Mouse (Mus musculus) myocyte (in vitro differentiated cells): ENCODE measurements around the gene Ube2cbp. TPM values are rescaled to one million over a fixed set of nuclear protein-coding genes. Genes with fewer than 3 reads are reported as not detected.

Experiments used
- H3K27me3 ChIP-seq: one replicate; pipeline ENCODE4 v1.6.1; 2011; ENCODE audit not compliant: control insufficient read depth, insufficient read depth, insufficient read length
- H3K36me3 ChIP-seq: one replicate; pipeline ENCODE4 v1.6.1; 2011; ENCODE audit not compliant: control insufficient read depth, insufficient read depth
- H3K4me2 ChIP-seq: one replicate; pipeline ENCODE4 v1.6.1; 2011; ENCODE audit warnings: low read depth, control low read depth
- H3K4me3 ChIP-seq: one replicate; pipeline ENCODE4 v1.5.1; 2011; ENCODE audit warnings: mild to moderate bottlenecking, control low read depth, moderate library complexity
- H3K79me2 ChIP-seq: one replicate; pipeline ENCODE4 v1.6.1; 2011; ENCODE audit not compliant: control insufficient read depth, insufficient read depth
- H3ac ChIP-seq: one replicate; pipeline ENCODE4 v1.6.1; 2011; ENCODE audit not compliant: control insufficient read depth, insufficient read length
- CEBPB ChIP-seq: IDR thresholded peaks from 2 replicates; pipeline ENCODE4 v1.6.1; 2011; ENCODE audit warnings: mild to moderate bottlenecking, moderate library complexity; ENCODE audit not compliant: poor library complexity, insufficient read depth, severe bottlenecking
- E2F4 ChIP-seq: IDR thresholded peaks from one replicate; pipeline ENCODE4 v1.6.1; 2011; ENCODE audit warnings: mild to moderate bottlenecking, control low read depth, moderate library complexity; ENCODE audit not compliant: insufficient read depth
- MAX ChIP-seq: IDR thresholded peaks from one replicate; pipeline ENCODE4 v1.6.1; 2011; ENCODE audit warnings: low read depth, mild to moderate bottlenecking, control low read depth
- MYOD1 ChIP-seq, 3 experiments: IDR thresholded peaks; one replicate each; pipeline ENCODE4 v1.6.1; 2011; ENCODE audit warnings: control low read depth in 2 of 3, low read depth in 2 of 3, mild to moderate bottlenecking in 2 of 3, moderate library complexity in 1 of 3; ENCODE audit not compliant: insufficient read length in 2 of 3, control insufficient read depth in 1 of 3
- MYOG ChIP-seq, 3 experiments: IDR thresholded peaks; one replicate each; pipeline ENCODE4 v1.6.1; 2011; ENCODE audit warnings: control low read depth in 2 of 3, low read depth in 2 of 3, mild to moderate bottlenecking in 2 of 3; ENCODE audit not compliant: insufficient read length in 2 of 3, control insufficient read depth in 1 of 3, insufficient read depth in 1 of 3
- POLR2A ChIP-seq: IDR thresholded peaks from one replicate; pipeline ENCODE4 v1.6.1; 2011; ENCODE audit warnings: low read depth, mild to moderate bottlenecking, control low read depth, moderate library complexity; ENCODE audit not compliant: insufficient read length
- POLR2AphosphoS2 ChIP-seq: IDR thresholded peaks from one replicate; pipeline ENCODE4 v1.6.1; 2011; ENCODE audit warnings: low read depth, control low read depth; ENCODE audit not compliant: insufficient read length
- REST ChIP-seq: IDR thresholded peaks from one replicate; pipeline ENCODE4 v1.6.1; 2011; ENCODE audit warnings: mild to moderate bottlenecking, control low read depth, moderate library complexity; ENCODE audit not compliant: insufficient read depth, insufficient read length
- SRF ChIP-seq: IDR thresholded peaks from one replicate; pipeline ENCODE4 v1.6.1; 2011; ENCODE audit warnings: low read depth; ENCODE audit not compliant: control insufficient read depth, insufficient read length
- TCF12 ChIP-seq: IDR thresholded peaks from one replicate; pipeline ENCODE4 v1.6.1; 2011; ENCODE audit warnings: mild to moderate bottlenecking, control low read depth; ENCODE audit not compliant: poor library complexity, insufficient read depth, severe bottlenecking
- TCF3 ChIP-seq: IDR thresholded peaks from one replicate; pipeline ENCODE4 v1.6.1; 2011; ENCODE audit warnings: low read depth, control low read depth; ENCODE audit not compliant: insufficient read length
- USF1 ChIP-seq: IDR thresholded peaks from one replicate; pipeline ENCODE4 v1.6.1; 2011; ENCODE audit warnings: low read depth, mild to moderate bottlenecking, control low read depth, moderate library complexity
- polyA plus RNA-seq: library from polyadenylated mRNA; unstranded; fragments of >200 nt; fragmentation: generic; extraction: Trizol; gene quantifications from one replicate; pipeline ENCODE4 v1.2.1, GENCODE M21; 2012; ENCODE audit warnings: missing spikeins

Gene Ube2cbp
- polyA plus RNA-seq, 1 experiment = 4.4 TPM

DNA sequence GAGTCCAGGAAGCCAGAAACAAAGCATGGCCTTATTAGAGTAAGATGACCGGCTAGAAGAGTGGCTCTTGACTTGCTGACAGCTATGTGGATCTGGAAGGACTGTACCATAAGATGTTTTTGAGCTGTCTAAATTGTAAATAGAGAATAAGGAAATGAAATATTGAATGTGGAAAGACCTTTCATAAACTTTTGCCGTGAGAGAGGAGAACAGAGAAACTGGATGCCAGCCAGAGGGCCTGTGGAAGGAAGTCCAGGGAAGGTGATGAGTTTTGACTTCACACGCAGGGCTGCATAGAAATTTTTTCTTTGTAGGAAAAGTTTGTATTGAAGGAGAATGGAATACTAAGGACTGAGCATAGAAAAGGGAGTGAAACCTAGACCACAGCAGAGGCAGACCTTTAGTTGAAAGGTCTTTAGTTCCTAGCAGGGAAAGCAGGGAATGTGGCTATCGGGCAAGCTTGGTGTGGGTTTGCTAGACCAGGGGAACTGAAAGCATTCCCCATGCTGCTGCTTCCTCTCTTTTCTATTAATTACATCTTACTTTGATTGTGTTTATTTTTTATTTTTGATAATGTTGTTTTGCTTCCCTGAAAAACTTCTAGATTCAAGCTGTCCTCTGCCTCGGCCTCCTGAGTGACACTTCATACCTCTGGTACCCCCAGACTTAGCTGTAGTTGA lies 13.8 kb upstream of the Ube2cbp start:
- Histone ChIP-seq H3K27me3 (no peaks in the 10 kb centered on the region), H3K4me3 (no peak overlapping the region), H3K36me3 (no peaks in the 10 kb centered on the region), H3K79me2 (peaks cover 19% of the 10 kb centered on the region), H3ac (no peak overlapping the region), H3K4me2 (no peak overlapping the region)
- TF ChIP-seq TCF3 = no peak
- TF ChIP-seq MYOD1 (IDR thresholded peaks at IDR 0.05; ENCODE audit: control insufficient read depth in 1 of 3, insufficient read length in 2 of 3, low read depth in 2 of 3) = no peak

DNA sequence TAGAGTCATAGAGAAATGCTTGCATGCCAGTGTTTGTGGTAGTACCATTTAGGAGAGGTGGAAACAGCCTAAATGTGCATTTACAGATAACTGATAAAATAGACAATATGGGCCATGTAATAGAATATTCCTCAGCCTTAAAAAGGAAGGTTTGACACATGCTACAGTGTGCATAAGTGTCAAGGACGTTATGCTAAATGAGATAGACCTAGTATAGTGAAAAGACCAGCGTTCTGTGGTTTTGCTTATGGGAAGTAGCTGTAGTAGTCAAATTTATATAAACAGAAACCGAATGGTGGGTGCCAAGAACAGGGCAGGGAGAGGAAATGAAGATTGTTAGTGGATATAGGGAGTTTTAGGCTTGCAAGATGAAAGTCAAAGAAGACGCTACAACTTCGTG lies 12.0 kb upstream of the Ube2cbp start:
- H3K27me3 ChIP-seq = no peaks in the 10 kb centered on the region
- no peak for TF ChIP-seq TCF12
- TF ChIP-seq POLR2AphosphoS2 = no peak
- TF ChIP-seq POLR2A = no peak
- TF ChIP-seq SRF = no peak
- TF ChIP-seq MYOD1 (IDR thresholded peaks at IDR 0.05; ENCODE audit: control insufficient read depth in 1 of 3, insufficient read length in 2 of 3, low read depth in 2 of 3) = no peak
- no peak for TF ChIP-seq MYOG (IDR thresholded peaks at IDR 0.05; ENCODE audit: control insufficient read depth in 1 of 3, insufficient read depth in 1 of 3, insufficient read length in 2 of 3, low read depth in 2 of 3)

DNA sequence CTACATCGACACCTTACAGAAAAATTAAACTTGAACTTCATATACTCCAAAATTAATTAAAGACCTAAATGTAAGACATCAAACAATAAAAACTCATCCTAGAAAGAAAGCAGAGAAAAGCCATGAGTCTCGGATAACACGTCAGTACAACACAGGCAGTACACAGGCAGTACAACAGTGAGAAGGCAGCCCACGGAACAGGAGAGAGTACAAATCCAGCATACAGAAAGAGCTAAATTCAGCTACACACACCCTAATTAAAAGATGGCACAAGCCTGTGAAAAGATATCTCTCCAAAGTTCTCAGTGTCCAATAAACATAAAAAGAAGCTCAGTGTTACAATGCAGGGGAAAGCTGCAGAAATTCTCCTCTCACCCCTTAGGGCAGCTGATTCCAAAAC lies 11.2 kb upstream of the Ube2cbp start:
- H3ac ChIP-seq = no peak overlapping the region
- H3K36me3 ChIP-seq = no peaks in the 10 kb centered on the region
- no peaks in the 10 kb centered on the region for H3K27me3 ChIP-seq
- TF ChIP-seq REST = no peak
- no peak for TF ChIP-seq E2F4
- TF ChIP-seq USF1 = no peak
- no peak for TF ChIP-seq CEBPB
- no peak for TF ChIP-seq TCF12
- no peak for TF ChIP-seq MYOG (IDR thresholded peaks at IDR 0.05; ENCODE audit: control insufficient read depth in 1 of 3, insufficient read depth in 1 of 3, insufficient read length in 2 of 3, low read depth in 2 of 3)
- no peak for TF ChIP-seq POLR2AphosphoS2
- TF ChIP-seq TCF3 = no peak
- TF ChIP-seq POLR2A = no peak
- TF ChIP-seq MYOD1 (IDR thresholded peaks at IDR 0.05; ENCODE audit: control insufficient read depth in 1 of 3, insufficient read length in 2 of 3, low read depth in 2 of 3) = no peak
- no peak for TF ChIP-seq MAX
- TF ChIP-seq SRF = no peak
- no peak overlapping the region for H3K4me2 ChIP-seq
- H3K79me2 ChIP-seq = peaks cover 30% of the 10 kb centered on the region
- H3K4me3 ChIP-seq = no peak overlapping the region

More for the DNA sequence above, 12.0 kb upstream of the Ube2cbp start:
- Histone ChIP-seq H3K4me2 (no peak overlapping the region), H3ac (no peak overlapping the region), H3K4me3 (no peak overlapping the region), H3K79me2 (peaks cover 24% of the 10 kb centered on the region), H3K36me3 (no peaks in the 10 kb centered on the region)

DNA sequence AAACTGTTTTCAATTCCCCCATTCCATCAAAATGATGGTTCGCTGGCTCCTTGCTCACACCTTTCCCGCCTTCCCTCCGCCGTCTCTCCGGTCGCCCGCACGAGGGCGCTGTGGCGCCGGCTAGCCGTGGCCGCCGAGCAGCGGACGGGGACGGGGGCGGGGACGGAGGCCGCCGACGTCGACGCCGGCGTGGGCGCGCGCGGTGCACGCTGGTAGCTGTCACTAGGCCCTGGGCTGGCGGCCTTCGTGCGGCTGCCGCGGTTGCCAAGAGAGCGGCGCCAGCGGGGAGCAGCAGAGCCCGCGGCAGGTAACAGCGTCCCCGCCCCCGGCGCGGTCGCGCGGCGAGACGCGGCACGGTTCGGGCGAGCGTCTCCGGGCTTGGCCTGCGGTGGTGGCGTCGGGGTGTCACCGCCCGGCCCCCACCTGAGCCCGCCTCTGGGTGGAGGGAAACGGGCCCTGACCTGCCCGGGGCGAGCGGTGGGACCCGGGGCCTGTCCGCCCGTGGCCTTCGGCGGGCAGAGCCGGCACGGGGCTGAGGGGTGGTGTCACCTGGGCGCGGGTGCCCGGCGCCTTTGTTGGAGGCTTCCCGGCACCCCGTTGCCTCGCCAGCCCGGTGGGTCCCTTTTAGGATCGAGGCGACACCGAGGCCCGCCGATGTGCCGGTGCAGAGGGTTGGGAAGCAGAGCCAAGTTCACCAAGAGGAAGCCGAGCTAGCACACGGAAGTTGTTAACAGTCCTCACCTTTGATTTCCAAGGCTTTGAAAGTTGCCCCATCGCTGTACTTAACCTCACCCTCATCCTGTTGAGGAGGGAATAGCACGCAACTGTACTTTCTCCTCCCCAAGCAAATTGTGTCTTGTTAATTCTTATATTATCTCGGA lies 2.5 kb upstream of the Ube2cbp start, which contains the start of gene Dop1a:
Gene Dop1a (plus strand): TSS at position 165 of the 881 bp plus-strand sequence.
- no peaks in the 10 kb centered on the region for H3K27me3 ChIP-seq
- TF ChIP-seq TCF3 (peak; percentile 4), POLR2A (peak; percentile 94), REST (no peak), MYOD1 (IDR thresholded peaks at IDR 0.05; ENCODE audit: control insufficient read depth in 1 of 3, insufficient read length in 2 of 3, low read depth in 2 of 3) (peak in 1 of 3 experiments; percentile 56), CEBPB (no peak), USF1 (no peak), E2F4 (peak; percentile 61), POLR2AphosphoS2 (peak; percentile 87), TCF12 (no peak), MYOG (IDR thresholded peaks at IDR 0.05; ENCODE audit: control insufficient read depth in 1 of 3, insufficient read depth in 1 of 3, insufficient read length in 2 of 3, low read depth in 2 of 3) (peak in 1 of 3 experiments; percentile 19), SRF (no peak)
- peak within 1 kb of the TSS; percentile 69 for H3K4me2 ChIP-seq
- no peaks in the 10 kb centered on the region for H3K36me3 ChIP-seq
- H3ac ChIP-seq = peak within 1 kb of the TSS; percentile 84
- H3K79me2 ChIP-seq = peaks cover 8% of the 10 kb centered on the region
- peak within 1 kb of the TSS; percentile 28 for H3K4me3 ChIP-seq
